Mouse (Mus musculus) intestine, postnatal 0 days (tissue): Measurements from ENCODE around the gene Rbm33. TPM values are rescaled to one million over a fixed set of nuclear protein-coding genes. Genes with fewer than 3 reads are reported as not detected.

Source experiments
- ATAC-seq: fragments of 200-750 bp; cut with Nextera tagmentation; 2 replicates; pipeline ENCODE4 v1.8.0; 2017; ENCODE audit warnings: mild to moderate bottlenecking, moderate TSS enrichment, moderate library complexity
- H3K27ac ChIP-seq: fragments of 300-500 bp; sonication (generic); 2 replicates; pipeline ENCODE4 v1.5.1; 2014; ENCODE audit warnings: mild to moderate bottlenecking, low read depth, low read length, moderate library complexity
- H3K27me3 ChIP-seq: fragments of 300-500 bp; sonication (generic); replicated peaks from 2 replicates; pipeline ENCODE4 v1.6.1; 2014; ENCODE audit warnings: low read length, mixed read lengths; ENCODE audit not compliant: control insufficient read depth, insufficient read depth
- H3K36me3 ChIP-seq: fragments of 300-500 bp; sonication (generic); 2 replicates; pipeline ENCODE4 v1.6.1; 2014; ENCODE audit warnings: mild to moderate bottlenecking, moderate library complexity; ENCODE audit not compliant: control insufficient read depth, insufficient read depth
- H3K4me1 ChIP-seq: fragments of 300-500 bp; sonication (generic); replicated peaks from 2 replicates; pipeline ENCODE4 v1.6.1; 2014; ENCODE audit warnings: antibody characterized with exemption, low read length, mixed read lengths; ENCODE audit not compliant: control insufficient read depth, insufficient read depth
- H3K4me2 ChIP-seq: fragments of 300-500 bp; sonication (generic); replicated peaks from 2 replicates; pipeline ENCODE4 v1.6.1; 2014; ENCODE audit warnings: low read depth, mild to moderate bottlenecking, moderate library complexity
- H3K4me3 ChIP-seq: fragments of 300-500 bp; sonication (generic); 2 replicates; pipeline ENCODE4 v1.5.1; 2014; ENCODE audit warnings: low read depth, low read length
- H3K9ac ChIP-seq: fragments of 300-500 bp; sonication (generic); 2 replicates; pipeline ENCODE4 v1.6.1; 2014; ENCODE audit warnings: mild to moderate bottlenecking, low read depth, low read length
- H3K9me3 ChIP-seq: fragments of 300-500 bp; sonication (generic); 2 replicates; pipeline ENCODE4 v1.6.1; 2016; ENCODE audit warnings: mixed run types; ENCODE audit not compliant: control insufficient read depth
- CTCF ChIP-seq: sonication (generic); IDR thresholded peaks from 2 replicates; pipeline ENCODE4 v1.5.1; 2016; ENCODE audit warnings: low read depth, mild to moderate bottlenecking, control low read depth, antibody characterized with exemption, moderate library complexity
- WGBS: fragments of 180-500 bp; shearing (Covaris S2); extraction: QIAGEN DNeasy Blood & Tissue Kit; methylation state at CpG from one replicate; pipeline ENCODE4 v1.1.7; 2014; 5-methylcytosine and 5-hydroxymethylcytosine counted together
- polyA plus RNA-seq: library from polyadenylated mRNA; unstranded; fragments of >200 nt; fragmentation: Nextera tagmentation; extraction: Ambion mirVana; gene quantifications from 2 replicates; pipeline ENCODE4 v1.2.1, GENCODE M21; 2015

The Rbm33 gene
- polyA plus RNA-seq, 1 experiment from 2014 or later = 7.1 TPM

DNA sequence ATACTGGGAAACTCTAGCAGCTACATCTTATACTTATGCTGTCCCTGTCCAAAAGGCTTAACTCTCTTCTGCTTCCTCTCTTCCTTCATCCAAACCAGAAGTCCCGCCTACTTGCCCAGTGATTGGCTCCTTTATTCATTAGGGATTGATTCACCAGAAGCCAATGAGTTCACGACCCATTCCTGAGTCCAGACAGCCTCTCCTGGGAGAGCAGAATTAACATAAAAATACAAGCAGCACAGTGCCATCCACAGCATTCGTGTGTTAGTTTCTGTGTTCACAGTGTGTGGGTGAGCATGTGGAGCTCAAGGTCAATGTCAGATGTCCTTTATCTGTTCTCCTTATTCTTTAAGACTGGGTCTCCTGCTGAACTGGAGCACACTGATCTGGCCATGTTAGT lies 136.6 kb downstream of the Rbm33 start:
- no peak for ATAC-seq
- H3K9ac ChIP-seq = no peak overlapping the region
- H3K4me1 ChIP-seq = peaks cover 5% of the 10 kb centered on the region; the same call in 1 of the 2 replicates
- no peak for TF ChIP-seq CTCF
- peaks cover 17% of the 10 kb centered on the region for H3K27me3 ChIP-seq
- H3K27ac ChIP-seq = no peak overlapping the region
- H3K4me2 ChIP-seq = no peak overlapping the region
- no peaks in the 10 kb centered on the region for H3K36me3 ChIP-seq
- no peak overlapping the region for H3K4me3 ChIP-seq
- no peaks in the 10 kb centered on the region for H3K9me3 ChIP-seq
- WGBS = 51% methylated on average over 3 of the region's 3 CpGs

DNA sequence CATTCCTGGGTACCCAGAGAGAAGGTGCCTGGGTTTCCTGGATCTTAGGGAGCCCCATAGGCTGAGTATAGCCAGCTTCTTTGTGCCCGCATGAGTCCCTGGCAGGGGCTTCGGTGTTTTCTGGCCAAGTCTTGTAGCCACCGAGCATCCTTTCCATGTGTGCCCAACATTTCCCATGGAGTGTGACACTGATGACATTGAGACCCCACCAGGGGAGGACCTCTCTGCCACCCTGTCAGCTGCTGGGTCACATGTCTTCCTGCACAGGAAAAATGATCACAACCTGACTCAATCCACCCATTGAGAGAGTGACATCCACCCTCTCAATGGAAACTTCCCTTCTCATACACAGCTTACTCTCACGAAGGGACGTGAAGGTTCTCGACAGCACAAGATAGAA lies 137.6 kb downstream of the Rbm33 start:
- no peak overlapping the region for H3K9ac ChIP-seq
- no peak overlapping the region for H3K27ac ChIP-seq
- H3K4me3 ChIP-seq = no peak overlapping the region
- no peak for ATAC-seq
- peaks cover 5% of the 10 kb centered on the region; the same call in 1 of the 2 replicates for H3K4me1 ChIP-seq
- 87% methylated on average over 6 of the region's 6 CpGs for WGBS
- H3K4me2 ChIP-seq = no peak overlapping the region
- H3K36me3 ChIP-seq = no peaks in the 10 kb centered on the region
- H3K9me3 ChIP-seq = no peaks in the 10 kb centered on the region
- H3K27me3 ChIP-seq = peaks cover 28% of the 10 kb centered on the region
- no peak for TF ChIP-seq CTCF

DNA sequence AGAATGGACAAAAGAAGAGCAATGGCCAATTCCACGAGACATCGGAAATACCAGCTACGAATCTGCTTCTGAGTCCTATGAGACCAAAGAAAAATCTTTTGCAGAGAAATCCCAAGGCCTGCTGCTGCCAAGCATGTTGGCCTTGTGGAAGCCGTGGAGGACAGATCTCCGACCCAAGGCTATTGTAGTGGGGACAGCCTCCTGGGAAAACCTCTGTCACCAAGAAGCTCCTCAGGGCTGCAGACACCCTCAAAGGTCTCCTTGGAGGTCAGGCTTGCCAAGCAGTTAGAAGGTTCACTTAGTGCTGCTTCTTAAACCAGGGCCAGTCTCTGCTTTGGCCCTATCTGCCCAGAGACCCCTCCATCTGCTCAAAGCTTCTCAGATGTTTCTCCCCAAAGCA lies 138.8 kb downstream of the Rbm33 start:
- no peak for ATAC-seq
- Histone ChIP-seq H3K9me3 (no peaks in the 10 kb centered on the region), H3K27me3 (peaks cover 39% of the 10 kb centered on the region), H3K4me1 (peaks cover 5% of the 10 kb centered on the region; the same call in 1 of the 2 replicates), H3K27ac (no peak overlapping the region), H3K36me3 (no peaks in the 10 kb centered on the region), H3K9ac (no peak overlapping the region), H3K4me3 (no peak overlapping the region), H3K4me2 (no peak overlapping the region)
- WGBS = 85% methylated on average over 5 of the region's 5 CpGs
- no peak for TF ChIP-seq CTCF

DNA sequence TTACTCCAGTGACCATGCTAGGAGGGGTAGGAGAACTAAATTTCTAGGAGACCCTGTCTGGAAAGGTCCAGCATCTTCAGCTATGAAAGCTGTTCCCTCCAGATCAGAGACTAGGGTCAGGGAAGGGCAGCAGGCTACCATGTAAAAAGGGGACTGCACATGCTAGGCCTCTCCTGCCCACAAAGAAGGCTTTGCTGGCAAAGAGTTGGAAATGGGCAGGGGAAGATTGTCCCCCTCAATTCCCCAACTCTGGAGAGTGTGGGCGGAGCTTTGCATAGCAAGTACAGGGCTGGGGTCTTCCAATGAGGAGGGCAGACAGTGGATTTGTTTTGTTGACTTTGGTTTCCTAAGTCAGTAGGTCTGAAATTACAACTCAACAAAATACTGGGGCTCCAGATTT lies 139.4 kb downstream of the Rbm33 start:
- no peak for ATAC-seq
- no peak for TF ChIP-seq CTCF
- peaks cover 44% of the 10 kb centered on the region for H3K27me3 ChIP-seq
- H3K4me3 ChIP-seq = no peak overlapping the region
- H3K4me1 ChIP-seq = peaks cover 5% of the 10 kb centered on the region; the same call in 1 of the 2 replicates
- no peak overlapping the region for H3K4me2 ChIP-seq
- H3K9me3 ChIP-seq = no peaks in the 10 kb centered on the region
- WGBS = 77% methylated on average over 1 of the region's 1 CpGs
- no peak overlapping the region for H3K27ac ChIP-seq
- no peak overlapping the region for H3K9ac ChIP-seq
- H3K36me3 ChIP-seq = no peaks in the 10 kb centered on the region

DNA sequence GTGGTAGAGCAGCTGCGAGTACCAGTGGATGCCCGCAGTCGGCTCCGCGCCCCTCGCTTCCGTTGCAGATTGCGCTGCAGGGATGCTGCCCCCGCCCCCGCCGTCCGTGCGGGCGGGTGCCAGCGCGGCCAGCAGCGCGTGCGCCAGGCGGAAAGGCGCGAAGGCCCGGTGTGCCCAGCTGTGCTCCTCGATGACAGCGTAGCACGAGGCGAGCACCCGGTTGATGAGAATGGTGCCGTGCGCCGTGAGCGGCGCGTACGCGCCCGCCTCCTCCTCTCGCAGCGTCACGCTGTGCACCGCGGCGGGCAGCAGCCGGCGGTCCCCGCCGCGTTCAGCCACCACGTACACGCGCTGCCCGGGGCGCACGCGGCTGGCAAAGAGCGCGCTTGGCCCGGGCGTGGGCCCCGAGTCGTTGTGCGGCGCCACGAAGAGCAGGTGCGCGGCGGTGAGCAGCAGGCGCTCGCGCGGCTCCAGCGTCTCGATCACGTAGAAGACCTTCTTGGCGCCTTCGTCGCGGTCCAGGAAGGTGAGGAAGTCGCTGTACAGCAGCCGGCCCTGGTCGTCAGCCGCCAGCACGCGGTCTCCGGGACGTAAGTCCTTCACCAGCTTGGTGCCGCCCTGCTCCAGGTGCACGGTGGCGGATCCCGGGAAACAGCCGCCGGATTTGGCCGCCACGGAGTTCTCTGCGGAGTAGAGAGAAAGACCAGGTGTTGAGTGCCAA lies 141.2 kb downstream of the Rbm33 start:
- 2% methylated on average over 94 of the region's 95 CpGs for WGBS
- peaks cover 5% of the 10 kb centered on the region; the same call in 1 of the 2 replicates for H3K4me1 ChIP-seq
- ATAC-seq = 0 out of 2 replicates have a peak, but pooled peaks have one; percentile 48
- H3K4me3 ChIP-seq = peak overlapping the region; percentile 37
- H3K27ac ChIP-seq = no peak overlapping the region
- H3K9me3 ChIP-seq = no peaks in the 10 kb centered on the region
- H3K9ac ChIP-seq = no peak overlapping the region
- H3K4me2 ChIP-seq = peak overlapping the region; percentile 66
- no peak for TF ChIP-seq CTCF
- no peaks in the 10 kb centered on the region for H3K36me3 ChIP-seq
- H3K27me3 ChIP-seq = peaks cover 52% of the 10 kb centered on the region

DNA sequence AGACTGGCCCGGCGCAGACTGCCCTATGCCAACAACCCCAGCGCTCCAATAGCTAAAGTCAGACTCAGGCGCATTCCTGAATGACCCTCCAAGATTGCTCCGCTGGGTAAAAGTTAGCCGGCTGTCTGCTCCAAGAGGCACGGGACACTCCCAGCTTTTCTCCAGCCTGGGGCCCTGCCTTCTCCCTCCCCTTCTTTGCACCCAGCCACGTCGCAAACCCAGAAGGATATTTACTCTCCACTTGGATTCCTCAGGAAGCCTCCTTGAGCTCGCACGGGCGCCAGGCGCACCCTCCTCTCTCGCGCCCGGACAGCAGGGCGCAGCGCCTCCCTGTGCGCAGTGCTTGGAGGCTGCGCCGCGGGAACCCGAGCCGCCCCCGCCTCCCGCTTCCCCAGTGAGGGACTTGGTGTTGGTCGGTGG lies 141.9 kb downstream of the Rbm33 start:
- TF ChIP-seq CTCF = no peak
- peaks cover 59% of the 10 kb centered on the region for H3K27me3 ChIP-seq
- peak overlapping the region; percentile 37 for H3K4me3 ChIP-seq
- H3K9me3 ChIP-seq = no peaks in the 10 kb centered on the region
- H3K9ac ChIP-seq = no peak overlapping the region
- no peaks in the 10 kb centered on the region for H3K36me3 ChIP-seq
- H3K27ac ChIP-seq = no peak overlapping the region
- peaks cover 5% of the 10 kb centered on the region; the same call in 1 of the 2 replicates for H3K4me1 ChIP-seq
- ATAC-seq = peak; percentile 26; the same call in 1 of the 2 replicates
- peak overlapping the region; percentile 66 for H3K4me2 ChIP-seq
- 1% methylated on average over 26 of the region's 27 CpGs for WGBS
